Mouse (Mus musculus): Measurements from ENCODE around the gene Cbfa2t3. TPM values are rescaled to one million over a fixed set of nuclear protein-coding genes. Genes with fewer than 3 reads are reported as not detected.

Gene Cbfa2t3
- total RNA-seq, 2 experiments from 2014 or later: 7.8 to 79.6 TPM

GRCm38 (mm10) chr8:122623844-122624642, 74.9 kb downstream of the Cbfa2t3 start:
- no peak for ATAC-seq (replicated peaks; ENCODE audit: low FRiP score, low TSS enrichment, poor library complexity, severe bottlenecking)

- no peak for ATAC-seq (replicated peaks; ENCODE audit: low FRiP score, low TSS enrichment, poor library complexity, severe bottlenecking)
These were observed 76.2 kb downstream of the Cbfa2t3 start, which contains the start of gene Pabpn1l for GRCm38 (mm10) chr8:122622727-122623126. TSS of gene Pabpn1l (minus strand) at chr8:122622739.

- ATAC-seq (replicated peaks; ENCODE audit: low FRiP score, low TSS enrichment, poor library complexity, severe bottlenecking): no peak
These were observed 78.5 kb downstream of the Cbfa2t3 start for GRCm38 (mm10) chr8:122620446-122620845.

- ATAC-seq (replicated peaks; ENCODE audit: low FRiP score, low TSS enrichment, poor library complexity, severe bottlenecking): peak; percentile 86
These were observed 80.1 kb downstream of the Cbfa2t3 start for GRCm38 (mm10) chr8:122618660-122619378.

- ATAC-seq (replicated peaks; ENCODE audit: low FRiP score, low TSS enrichment, poor library complexity, severe bottlenecking): 0 out of 2 replicates have a peak, but pooled peaks have one; percentile 40
These were observed 80.9 kb downstream of the Cbfa2t3 start for GRCm38 (mm10) chr8:122617947-122618546.

- ATAC-seq (replicated peaks; ENCODE audit: low FRiP score, low TSS enrichment, poor library complexity, severe bottlenecking): no peak
These were observed 82.6 kb downstream of the Cbfa2t3 start for GRCm38 (mm10) chr8:122616181-122616905.

GRCm38 (mm10) chr8:122611295-122612133, 87.4 kb downstream of the Cbfa2t3 start, which contains the start of the genes Galns and Trappc2l:
TSS of gene Galns (minus strand) at chr8:122611463.
TSS of gene Trappc2l (plus strand) at chr8:122611640.
- ATAC-seq (replicated peaks; ENCODE audit: low FRiP score, low TSS enrichment, poor library complexity, severe bottlenecking): peak; percentile 97

GRCm38 (mm10) chr8:122610612-122611277, 88.2 kb downstream of the Cbfa2t3 start:
- ATAC-seq (replicated peaks; ENCODE audit: low FRiP score, low TSS enrichment, poor library complexity, severe bottlenecking): peak; percentile 41

- no peak for ATAC-seq (replicated peaks; ENCODE audit: low FRiP score, low TSS enrichment, poor library complexity, severe bottlenecking)
These were observed 88.7 kb downstream of the Cbfa2t3 start for GRCm38 (mm10) chr8:122610209-122610608.

GRCm38 (mm10) chr8:122606810-122607209, 92.1 kb downstream of the Cbfa2t3 start:
- ATAC-seq (replicated peaks; ENCODE audit: low FRiP score, low TSS enrichment, poor library complexity, severe bottlenecking): no peak

GRCm38 (mm10) chr8:122605367-122605766, 93.5 kb downstream of the Cbfa2t3 start:
- ATAC-seq (replicated peaks; ENCODE audit: low FRiP score, low TSS enrichment, poor library complexity, severe bottlenecking): no peak

GRCm38 (mm10) chr8:122604640-122605039, 94.3 kb downstream of the Cbfa2t3 start:
- ATAC-seq (replicated peaks; ENCODE audit: low FRiP score, low TSS enrichment, poor library complexity, severe bottlenecking): no peak

- no peak for ATAC-seq (replicated peaks; ENCODE audit: low FRiP score, low TSS enrichment, poor library complexity, severe bottlenecking)
These were observed 98.2 kb downstream of the Cbfa2t3 start for GRCm38 (mm10) chr8:122600666-122601065.

GRCm38 (mm10) chr8:122596031-122596430, 102.9 kb downstream of the Cbfa2t3 start:
- ATAC-seq (replicated peaks; ENCODE audit: low FRiP score, low TSS enrichment, poor library complexity, severe bottlenecking): no peak

- no peak for ATAC-seq (replicated peaks; ENCODE audit: low FRiP score, low TSS enrichment, poor library complexity, severe bottlenecking)
These were observed 105.0 kb downstream of the Cbfa2t3 start for GRCm38 (mm10) chr8:122593783-122594507.

- ATAC-seq (replicated peaks; ENCODE audit: low FRiP score, low TSS enrichment, poor library complexity, severe bottlenecking): 0 out of 2 replicates have a peak, but pooled peaks have one; percentile 14
These were observed 105.7 kb downstream of the Cbfa2t3 start for GRCm38 (mm10) chr8:122593240-122593639.

GRCm38 (mm10) chr8:122586749-122587148, 112.2 kb downstream of the Cbfa2t3 start:
- no peak for ATAC-seq (replicated peaks; ENCODE audit: low FRiP score, low TSS enrichment, poor library complexity, severe bottlenecking)
